Mouse (Mus musculus) megakaryocyte, adult 5-6 weeks (primary cell): Measurements from ENCODE around the gene Vmn2r4. TPM values are rescaled to one million over a fixed set of nuclear protein-coding genes. Genes with fewer than 3 reads are reported as not detected.
"Not testable (repeated sequence)": the region's sequence is repeated elsewhere in the genome, so short reads cannot be mapped to it uniquely, and the experiment has no call there.

Experiments
- ATAC-seq: 2 replicates; pipeline ENCODE4 v1.8.0; 2016; ENCODE audit warnings: mild to moderate bottlenecking, inconsistent platforms; ENCODE audit not compliant: poor library complexity, severe bottlenecking
- total RNA-seq, 2 experiments: library from RNA; stranded (forward) in 1 of 2; stranded (reverse) in 1 of 2; fragments of 153-499, 151-499 nt in 1 of 2; fragments of 221-1000, 200-1000 nt in 1 of 2; gene quantifications; 2 replicates each; pipeline versions ENCODE4 v1.2.3 to v1.2.4; 2015 to 2017

Vmn2r4 gene
- not detected in 2 replicates for total RNA-seq (2015)
- not detected in 2 replicates for total RNA-seq (2017)

- not testable (repeated sequence) for ATAC-seq
Observed at GRCm38 (mm10) chr3:64415268-64415667, at the start of gene Vmn2r4. TSS of gene Vmn2r4 (minus strand) at chr3:64415368.

- not testable (repeated sequence) for ATAC-seq
Observed at GRCm38 (mm10) chr3:64434261-64434660, 19.1 kb upstream of the Vmn2r4 start.

- ATAC-seq, result not testable (repeated sequence)
Observed at GRCm38 (mm10) chr3:64428117-64428798, 13.1 kb upstream of the Vmn2r4 start.

GRCm38 (mm10) chr3:64422141-64422540 lies 7.0 kb upstream of the Vmn2r4 start:
- not testable (repeated sequence) for ATAC-seq

GRCm38 (mm10) chr3:64417477-64417876 lies 2.3 kb upstream of the Vmn2r4 start:
- ATAC-seq, result not testable (repeated sequence)

- ATAC-seq, result 0 out of 2 replicates have a peak, but pooled peaks have one; percentile 49
Observed at GRCm38 (mm10) chr3:64414253-64414652, 915 bp downstream of the Vmn2r4 start.

- no peak for ATAC-seq
Observed at GRCm38 (mm10) chr3:64359286-64360035, 55.7 kb downstream of the Vmn2r4 start.

Other genes with a start within 250 kb of the Vmn2r4 start
- gene Vmn2r3, start 125.7 kb downstream of the Vmn2r4 start, total RNA-seq (2015), result not detected in 2 replicates
- gene Vmn2r3, start 125.7 kb downstream of the Vmn2r4 start, total RNA-seq (2017), result not detected in 2 replicates
- gene Vmn2r5, start 94.5 kb upstream of the Vmn2r4 start, total RNA-seq (2015), result not detected in 2 replicates
- not detected in 2 replicates for gene Vmn2r5, start 94.5 kb upstream of the Vmn2r4 start, total RNA-seq (2017)
- gene Vmn2r6, start 150.5 kb upstream of the Vmn2r4 start, total RNA-seq (2015), result not detected in 2 replicates
- gene Vmn2r6, start 150.5 kb upstream of the Vmn2r4 start, total RNA-seq (2017), result not detected in 2 replicates